Mouse (Mus musculus): Measurements from ENCODE around the gene Pagr1b. TPM values are rescaled to one million over a fixed set of nuclear protein-coding genes. Genes with fewer than 3 reads are reported as not detected.
A peak's percentile ranks its signal among the peaks of the same experiment; 100 is the strongest.

The Pagr1b gene
- total RNA-seq, 2 experiments from 2014 or later: not detected

DNA sequence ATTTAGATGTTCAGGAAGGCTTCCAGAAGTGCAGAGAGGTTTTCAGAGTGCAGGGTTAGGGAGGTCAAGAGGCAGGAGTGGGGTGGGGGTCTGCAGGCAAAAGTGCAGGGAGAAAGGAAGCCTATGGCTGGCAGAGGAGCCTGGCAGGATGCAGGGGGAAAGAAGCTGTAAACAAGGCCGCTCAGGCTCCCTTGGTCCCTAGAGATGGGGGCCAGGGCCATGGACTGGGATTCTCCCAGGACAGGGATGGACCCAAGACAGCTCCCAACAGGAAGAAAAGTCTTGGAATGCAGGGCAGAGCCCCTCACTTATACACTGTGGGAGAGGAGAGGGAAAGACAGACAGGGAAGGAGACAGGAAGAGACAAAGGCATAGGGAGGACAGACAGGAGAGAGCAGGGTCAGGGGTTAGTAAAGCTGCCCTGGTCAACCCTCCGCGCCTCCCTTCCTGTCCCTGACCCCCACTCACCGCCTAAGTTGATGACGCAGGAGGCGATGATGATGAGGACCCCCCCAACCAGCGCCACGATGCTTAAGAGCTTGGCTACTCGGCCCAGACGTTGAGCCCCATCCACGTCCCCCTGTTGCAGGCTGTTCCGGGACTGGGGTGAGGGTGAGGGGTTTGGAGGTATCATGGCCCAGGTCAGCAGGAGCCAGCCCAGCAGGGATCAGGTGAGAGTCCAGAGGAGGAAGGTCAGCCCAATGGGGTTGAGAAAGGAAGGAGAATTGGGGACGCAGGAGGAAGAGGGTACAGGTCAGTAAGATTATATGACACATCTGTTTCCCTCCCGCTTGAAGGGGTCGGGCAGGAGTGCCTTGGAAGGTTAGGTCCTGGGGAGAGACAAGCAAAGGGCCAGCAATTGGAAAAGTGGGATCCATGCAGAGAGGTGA, 2.4 kb upstream of the Pagr1b start:
- intact Hi-C loops (cut with DNase I): no loop called here
- peak overlapping the region; percentile 71; the same call in 1 of the 2 replicates for H3K4me3 ChIP-seq
- DNase-seq: peak; percentile 16
- no peak for TF ChIP-seq CTCF (IDR thresholded peaks at IDR 0.05)
- peak overlapping the region; percentile 96 for H3K27ac ChIP-seq

DNA sequence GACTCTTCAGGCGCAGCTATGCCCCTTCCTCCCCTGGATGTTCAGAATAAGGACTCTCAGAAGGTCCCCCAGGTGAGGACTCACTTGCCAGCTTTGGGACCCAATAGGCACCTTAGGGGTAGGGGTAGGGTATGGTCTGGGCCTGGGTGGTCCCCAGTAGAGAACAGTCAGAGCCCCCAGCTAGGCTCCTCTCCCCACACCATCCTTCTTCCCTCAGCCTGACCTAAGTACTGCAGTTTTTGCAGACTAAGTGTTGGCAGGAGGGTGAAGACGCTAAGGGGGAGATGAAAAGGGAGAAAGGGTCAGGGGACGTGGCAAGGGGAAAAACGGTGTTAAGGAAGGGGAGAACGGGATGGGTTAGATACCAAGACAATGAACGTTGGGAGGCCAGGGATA, 1.7 kb upstream of the Pagr1b start:
- peak; percentile 34 for DNase-seq
- intact Hi-C loops (cut with DNase I): loop anchor here (2.0 kb wide), 1 partner anchor 41 kb away; the partner anchor contains the start of gene Cdiptos
- peak overlapping the region; percentile 96 for H3K27ac ChIP-seq
- H3K4me3 ChIP-seq: no peak overlapping the region
- TF ChIP-seq CTCF (IDR thresholded peaks at IDR 0.05): no peak

DNA sequence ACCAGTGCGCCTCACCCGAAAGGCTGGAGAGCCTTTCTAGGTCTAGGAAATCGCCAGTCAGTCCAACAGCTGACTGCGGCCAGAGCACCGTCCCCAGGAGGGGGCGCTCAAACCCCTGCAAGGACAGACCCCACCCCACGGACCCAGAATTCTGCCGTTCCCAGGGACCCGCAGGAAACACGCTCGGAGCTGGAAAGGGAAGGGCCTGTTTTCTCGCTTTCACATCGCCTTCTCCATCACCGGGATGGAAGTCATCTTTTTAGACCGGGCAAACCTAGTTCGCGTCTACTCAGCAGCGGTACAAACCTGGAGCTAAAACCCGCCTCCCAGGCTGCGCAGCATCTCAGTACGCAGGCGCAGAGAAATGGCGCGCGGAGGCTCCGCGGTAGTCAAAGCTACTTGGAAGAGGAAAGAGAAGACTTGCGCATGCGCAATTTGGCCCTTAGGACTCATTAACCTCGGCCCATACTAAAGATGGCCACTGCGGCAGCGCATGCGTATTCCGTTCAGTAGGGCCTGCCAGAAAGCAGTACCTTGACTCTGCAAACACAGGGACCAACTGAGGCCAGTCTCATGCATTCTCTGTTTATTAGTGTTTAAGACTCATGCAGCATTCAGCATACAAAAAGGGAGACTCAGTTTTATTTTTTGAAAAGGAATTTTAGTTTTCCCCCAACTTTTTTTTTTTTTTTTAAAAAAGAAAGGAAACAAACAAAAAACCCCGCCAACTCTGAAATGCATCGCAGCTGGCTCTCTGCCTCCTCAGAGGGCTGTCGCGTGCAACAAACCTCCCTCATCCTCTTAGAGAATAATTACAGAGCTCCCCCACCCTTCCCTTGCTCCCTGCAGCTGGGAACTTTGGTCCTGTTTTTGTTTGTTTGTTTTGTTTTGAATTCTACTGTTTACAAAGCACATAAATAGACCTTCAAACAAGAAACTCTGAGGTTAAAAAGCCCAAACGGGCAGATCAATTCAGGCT, 976 bp upstream of the Pagr1b start, which contains the start of gene Pagr1a:
Gene Pagr1a (minus strand): TSS at position 382 of the 979 bp plus-strand sequence.
- intact Hi-C loops (cut with DNase I): loop anchor here (2.0 kb wide), 1 partner anchor 40 kb away; the partner anchor contains the start of gene Cdiptos
- peak within 1 kb of the TSS; percentile 89 for H3K4me3 ChIP-seq
- peak; percentile 93 for TF ChIP-seq CTCF (IDR thresholded peaks at IDR 0.05)
- peak within 1 kb of the TSS; percentile 96 for H3K27ac ChIP-seq
- DNase-seq: peak; percentile 98

DNA sequence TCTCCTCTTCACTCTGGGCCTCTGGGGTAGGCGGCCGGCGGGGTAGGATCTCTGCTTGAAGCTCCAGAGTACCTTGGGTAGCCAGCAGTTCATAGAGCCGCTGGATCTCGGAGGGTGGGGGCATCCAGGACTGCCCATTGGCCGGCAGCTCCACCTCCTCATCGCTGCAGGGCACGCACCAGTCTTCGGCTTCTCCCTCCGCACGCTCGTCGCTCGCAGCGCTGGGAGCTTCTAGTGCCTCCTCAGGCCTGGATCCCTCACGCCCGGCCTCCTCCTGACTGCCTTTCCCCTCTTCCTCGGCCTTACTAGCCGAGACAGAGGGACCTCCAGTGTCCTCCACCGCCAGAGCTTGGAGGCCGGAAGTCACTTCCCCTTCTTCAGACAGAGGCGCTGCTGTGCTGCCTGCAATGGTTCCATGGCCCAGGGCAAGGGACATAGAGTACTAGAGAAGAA, 228 bp upstream of the Pagr1b start:
- intact Hi-C loops (cut with DNase I): loop anchor here (2.0 kb wide), 1 partner anchor 40 kb away; the partner anchor contains the start of gene Cdiptos
- DNase-seq: peak; percentile 69
- TF ChIP-seq CTCF (IDR thresholded peaks at IDR 0.05): no peak
- Histone ChIP-seq H3K27ac (peak overlapping the region; percentile 96), H3K4me3 (peak overlapping the region; percentile 89)

DNA sequence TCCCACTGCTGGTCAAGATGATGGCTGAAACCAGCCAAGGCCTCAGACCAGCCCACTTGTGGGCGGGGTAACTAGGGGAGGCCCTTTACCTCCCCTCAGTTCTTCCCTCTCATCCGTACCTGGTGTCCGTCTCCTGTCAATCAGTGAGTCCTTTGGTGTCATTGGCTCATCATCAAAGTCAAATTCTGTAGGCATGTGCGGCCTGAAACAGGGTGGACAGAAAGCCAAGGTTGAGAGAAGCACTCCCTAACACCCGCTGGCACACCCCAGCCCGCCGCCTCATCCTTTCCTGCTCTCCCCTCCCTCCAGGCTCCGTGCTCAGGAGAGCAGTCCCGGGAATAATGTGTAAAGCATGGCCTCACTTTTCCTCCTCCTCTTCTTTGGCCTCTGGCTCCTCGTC, 203 bp downstream of the Pagr1b start:
- peak overlapping the region; percentile 89 for H3K4me3 ChIP-seq
- no peak for DNase-seq
- TF ChIP-seq CTCF (IDR thresholded peaks at IDR 0.05): no peak
- peak overlapping the region; percentile 96 for H3K27ac ChIP-seq
- intact Hi-C loops (cut with DNase I): loop anchor here (2.0 kb wide), 1 partner anchor 39 kb away; the partner anchor contains the start of gene Cdiptos

DNA sequence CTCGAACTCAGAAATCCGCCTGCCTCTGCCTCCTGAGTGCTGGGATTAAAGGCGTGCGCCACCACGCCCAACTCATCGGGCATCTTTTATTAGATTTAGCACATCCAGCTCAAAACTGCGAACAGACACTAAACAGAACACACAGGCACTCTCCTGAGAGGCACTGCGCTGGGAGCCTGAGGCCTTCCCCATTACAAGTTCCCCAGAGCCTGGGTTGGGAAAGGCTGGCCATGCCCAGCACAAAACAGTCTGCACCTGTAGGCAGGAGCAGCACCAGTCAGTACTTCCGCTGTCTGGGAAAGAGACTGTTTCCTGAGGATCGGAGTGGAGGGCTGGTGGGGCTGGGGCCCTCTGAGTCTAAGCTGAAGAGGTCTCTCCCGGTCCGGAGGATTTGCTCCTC, 1.3 kb downstream of the Pagr1b start:
- DNase-seq: no peak
- H3K4me3 ChIP-seq: peak overlapping the region; percentile 89
- intact Hi-C loops (cut with DNase I): no loop called here
- no peak for TF ChIP-seq CTCF (IDR thresholded peaks at IDR 0.05)
- H3K27ac ChIP-seq: peak overlapping the region; percentile 95

DNA sequence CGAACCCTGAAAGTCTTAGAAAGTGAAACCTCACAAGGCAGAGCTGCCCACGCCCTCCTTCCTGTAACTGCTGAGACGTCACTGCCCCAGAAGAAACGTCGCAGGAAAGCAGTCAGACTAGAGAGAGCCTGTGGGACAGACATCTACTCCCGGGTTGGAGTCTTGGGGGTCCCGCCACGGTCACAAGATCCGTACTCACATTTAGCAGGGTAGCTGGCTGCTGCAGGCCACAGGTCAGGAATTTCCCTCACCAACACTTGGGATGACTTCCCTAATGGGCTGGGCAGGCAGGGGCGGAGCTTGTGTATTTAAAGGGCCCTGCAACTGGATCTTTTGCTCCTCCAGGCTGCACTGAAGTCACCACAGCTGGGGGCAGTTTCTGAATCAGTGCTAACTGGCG, 2.0 kb downstream of the Pagr1b start, which contains the start of gene Mvp:
Gene Mvp (minus strand): TSS at position 302 of the 400 bp plus-strand sequence.
- intact Hi-C loops (cut with DNase I): no loop called here
- no peak for TF ChIP-seq CTCF (IDR thresholded peaks at IDR 0.05)
- H3K27ac ChIP-seq: peak within 1 kb of the TSS; percentile 95
- DNase-seq: peak; percentile 78
- peak within 1 kb of the TSS; percentile 89 for H3K4me3 ChIP-seq

DNA sequence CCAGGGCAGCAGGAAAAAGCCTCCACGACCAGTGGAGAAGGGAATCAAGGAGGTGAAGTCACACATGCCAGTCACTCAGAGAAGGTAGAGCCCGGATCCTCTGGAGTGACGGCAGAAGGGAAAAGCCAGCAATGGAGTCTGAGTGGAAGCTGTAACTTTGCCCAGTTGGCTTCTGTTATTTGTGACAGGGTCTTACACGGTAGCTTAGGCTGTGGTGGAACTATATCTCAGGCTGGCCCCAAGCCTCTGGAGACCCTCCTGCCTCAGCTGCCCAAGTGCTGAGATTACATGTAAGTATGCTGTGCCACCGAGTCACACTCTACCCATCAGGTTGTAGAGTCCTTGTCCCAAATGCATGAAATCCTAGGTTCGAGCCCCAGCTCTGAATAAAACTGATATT, 2.9 kb downstream of the Pagr1b start:
- intact Hi-C loops (cut with DNase I): no loop called here
- H3K27ac ChIP-seq: peak overlapping the region; percentile 95; the same call in 1 of the 2 replicates
- H3K4me3 ChIP-seq: peak overlapping the region; percentile 89
- no peak for TF ChIP-seq CTCF (IDR thresholded peaks at IDR 0.05)
- no peak for DNase-seq

DNA sequence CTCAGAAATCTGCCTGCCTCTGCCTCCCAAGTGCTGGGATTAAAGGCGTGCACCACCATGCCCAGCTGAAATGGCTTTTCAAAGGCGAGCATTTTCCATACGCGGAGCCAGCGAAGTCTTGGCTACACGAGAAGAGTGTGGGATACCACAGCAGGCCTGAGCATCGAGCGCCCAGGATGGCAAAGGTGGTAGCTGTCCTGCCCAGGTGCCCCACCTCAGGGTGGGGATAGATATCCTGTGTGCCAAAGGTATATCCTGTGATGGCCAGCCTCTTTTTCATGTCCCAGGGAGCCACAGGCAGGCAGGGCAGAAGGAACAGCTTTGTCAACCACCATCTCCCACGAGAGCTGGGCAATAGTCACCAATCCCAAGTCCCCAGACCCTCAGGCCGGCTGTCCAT, 3.4 kb downstream of the Pagr1b start:
- DNase-seq: no peak
- H3K4me3 ChIP-seq: peak overlapping the region; percentile 89
- intact Hi-C loops (cut with DNase I): no loop called here
- no peak overlapping the region for H3K27ac ChIP-seq
- TF ChIP-seq CTCF (IDR thresholded peaks at IDR 0.05): no peak

DNA sequence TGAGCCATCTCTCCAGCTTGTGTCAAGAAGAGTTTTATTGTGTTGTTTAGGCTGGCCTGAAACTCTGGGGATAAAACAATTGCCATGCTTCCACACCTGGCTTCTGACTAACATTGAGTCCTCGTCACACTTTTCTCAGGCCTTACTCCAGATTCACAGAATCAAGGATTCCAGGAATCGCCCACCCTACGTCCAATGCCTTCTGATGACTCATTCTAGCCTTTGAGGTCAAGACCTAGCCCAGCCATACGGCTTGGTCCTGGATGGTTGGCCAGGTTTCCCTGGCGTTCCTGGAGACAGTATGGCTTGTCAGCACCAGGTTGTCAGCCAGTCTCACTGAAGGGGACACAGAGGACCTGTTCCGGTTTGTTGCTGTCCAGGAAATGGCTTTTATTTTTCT, 3.9 kb downstream of the Pagr1b start:
- Histone ChIP-seq H3K27ac (no peak overlapping the region), H3K4me3 (no peak overlapping the region)
- intact Hi-C loops (cut with DNase I): no loop called here
- DNase-seq: no peak
- TF ChIP-seq CTCF (IDR thresholded peaks at IDR 0.05): no peak

DNA sequence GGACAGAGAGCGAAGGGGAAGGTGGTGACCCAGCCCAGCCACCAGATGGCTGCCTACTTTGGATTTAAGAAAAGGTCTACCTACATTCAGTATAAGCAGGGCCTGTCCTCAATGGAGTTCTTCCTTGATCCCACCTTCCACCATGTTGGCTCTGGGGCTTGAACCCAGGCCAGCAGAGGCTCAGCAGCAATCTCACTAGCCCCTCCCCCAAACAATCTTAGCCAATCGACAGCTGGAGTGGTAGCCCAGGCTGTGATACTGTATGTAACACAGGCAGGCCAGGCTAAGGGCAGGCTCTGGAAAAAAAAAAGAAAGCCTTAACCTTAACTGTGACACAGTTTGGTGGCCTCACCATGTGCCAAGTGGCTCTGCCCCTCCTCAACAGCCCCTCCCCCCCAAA, 4.6 kb downstream of the Pagr1b start:
- no peak for TF ChIP-seq CTCF (IDR thresholded peaks at IDR 0.05)
- no peak overlapping the region for H3K4me3 ChIP-seq
- no peak for DNase-seq
- intact Hi-C loops (cut with DNase I): no loop called here
- no peak overlapping the region for H3K27ac ChIP-seq

DNA sequence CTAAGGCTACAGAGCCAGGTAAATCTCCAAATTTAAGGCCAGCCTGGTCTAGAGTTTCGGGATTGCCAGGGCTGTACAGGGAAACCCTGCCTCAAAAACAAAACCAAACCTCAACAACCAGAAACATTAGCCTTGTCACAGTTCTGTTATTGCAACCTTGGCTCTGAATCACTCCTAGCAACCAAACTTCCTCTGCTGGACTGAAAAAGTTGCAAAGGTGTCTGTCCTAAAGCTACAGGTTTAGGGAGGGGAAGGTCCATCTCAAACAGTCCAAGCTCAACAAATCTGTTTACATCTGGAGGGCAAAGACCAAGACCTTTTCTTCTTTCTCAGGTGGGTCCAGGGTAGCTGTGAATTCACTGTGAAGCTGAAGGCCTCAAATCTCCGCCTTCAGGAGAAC, 5.2 kb downstream of the Pagr1b start:
- TF ChIP-seq CTCF (IDR thresholded peaks at IDR 0.05): no peak
- no peak overlapping the region for H3K27ac ChIP-seq
- no peak for DNase-seq
- H3K4me3 ChIP-seq: no peak overlapping the region
- intact Hi-C loops (cut with DNase I): no loop called here
